12 mouse cellular contexts compared by ENCODE assay signal in the genomic region with DNA sequence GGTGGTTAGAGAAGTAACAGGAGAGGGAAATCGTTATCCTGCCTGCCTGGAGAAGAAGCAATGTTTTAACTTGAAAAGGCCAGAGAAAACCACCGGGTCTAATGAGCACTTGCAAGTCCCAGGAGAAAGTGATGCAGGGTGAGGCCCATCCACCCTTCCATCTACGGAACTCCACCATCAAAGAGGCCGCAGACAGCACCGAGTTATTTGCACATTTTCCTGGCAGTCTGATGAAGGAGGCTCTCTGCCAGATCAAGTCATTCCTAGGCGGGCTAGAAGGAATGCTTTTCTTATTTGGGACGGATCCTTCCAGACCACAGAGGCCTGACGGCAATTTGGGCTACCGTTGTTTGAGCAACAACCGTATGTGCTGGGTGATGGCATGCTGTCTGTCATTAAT. TPM values are rescaled to one million over a fixed set of nuclear protein-coding genes. Genes with fewer than 3 reads are reported as not detected.
DNase-seq lines count a peak whose midpoint lies in the region; ATAC-seq and TF ChIP-seq lines count a peak whose summit lies in the region.
"Had no signal": no experiment of that assay in that cellular context is flagged by ENCODE, and none has a peak within 500 bp of the region (broad histone marks: within the 10 kb centered on the region; RNA-seq: fewer than 3 reads in every experiment).

No protein-coding gene starts in this region.

- TF ChIP-seq CTCF in lung, adult 2 months (IDR thresholded peaks at IDR 0.05; ENCODE audit: insufficient read depth, low read length), result no peak

- 45% methylated on average over 10 of the region's 10 CpGs for WGBS in lung, adult 2 months

- no peak for ATAC-seq in erythroblast, adult 5-6 weeks (replicated peaks; ENCODE audit: low FRiP score, poor library complexity, severe bottlenecking)

- DNase-seq in gastrocnemius, postnatal 14 days, result peak; percentile 48
- no peak for DNase-seq in gastrocnemius, postnatal 36 days
- peak; percentile 68 for DNase-seq in lung, postnatal 10 days
- DNase-seq in lung, adult 2 months, result no peak
- peak; percentile 77 for DNase-seq in NIH3T3 (ENCODE audit: low read depth)
- DNase-seq in fibroblast of lung, adult 2 months (ENCODE audit: low read depth), result peak; percentile 55
- DNase-seq in retina, postnatal 1 day, result no peak
- DNase-seq: adrenal gland, postnatal 10 days; cerebellum, adult 11 months; embryo, embryonic 11 days had no signal

- H3K4me1 ChIP-seq in lung, adult 2 months (ENCODE audit: control insufficient read depth, insufficient read depth, low read length), result peaks cover 9% of the 10 kb centered on the region

- no peak for TF ChIP-seq POLR2A in lung, adult 2 months (IDR thresholded peaks at IDR 0.05; ENCODE audit: borderline replicate concordance, extremely low read depth, low read depth, low read length)

- H3K4me3 ChIP-seq in lung, adult 2 months (replicated peaks; ENCODE audit: extremely low read depth, low read depth, low read length), result no peak overlapping the region
- H3K4me3 ChIP-seq: limb, embryonic 13.5 days had no signal

- intact Hi-C loops in gastrocnemius, postnatal 14 days (cut with DNase I; ENCODE audit: low total_unique reads), result no loop called here
- intact Hi-C loops in gastrocnemius, postnatal 36 days (cut with DNase I), result no loop called here

RNA-seq across cellular contexts. Expression of gene Rassf5, which starts 44.5 kb away (rescaled TPM):
- total RNA-seq in gastrocnemius, postnatal 14 days (2021), result 1 to 10 TPM; 1.8 TPM
- 1 to 10 TPM in 1 of 2 experiments, under 1 TPM in 1; 0.35 to 1.2 TPM for total RNA-seq in gastrocnemius, postnatal 36 days (2021)
- 18.9 and 19.1 TPM in 2 replicates for polyA plus RNA-seq in lung, adult 2 months (2012; rRNA removed)
- total RNA-seq in erythroblast, adult 5-6 weeks (2015; ENCODE audit: low replicate concordance), result 18.8 and 30.7 TPM in 2 replicates
- 11.7 and 15.2 TPM in 2 replicates for total RNA-seq in erythroblast, adult 5-6 weeks (2017; ENCODE audit: low replicate concordance)

RNA-seq across cellular contexts. Expression of gene Eif2d, which starts 47.6 kb away (rescaled TPM):
- total RNA-seq in gastrocnemius, postnatal 14 days (2021), result 10 to 100 TPM; 23.1 to 26.1 TPM
- total RNA-seq in gastrocnemius, postnatal 36 days (2021), result 10 to 100 TPM; 25.9 to 29.5 TPM
- 26.4 and 31.9 TPM in 2 replicates for polyA plus RNA-seq in lung, adult 2 months (2012; rRNA removed)
- 10.8 and 13.6 TPM in 2 replicates for total RNA-seq in erythroblast, adult 5-6 weeks (2015; ENCODE audit: low replicate concordance)
- 10.9 and 12.4 TPM in 2 replicates for total RNA-seq in erythroblast, adult 5-6 weeks (2017; ENCODE audit: low replicate concordance)

Comparison
In these comparisons a context has a peak if more than half of its experiments do, and no peak if none do; other contexts are left out.
1. DNase-seq: peak in gastrocnemius, postnatal 14 days (single experiment), lung, postnatal 10 days (single experiment), NIH3T3 (single experiment) and fibroblast of lung, adult 2 months (single experiment); none in gastrocnemius, postnatal 36 days (0 of 2), lung, adult 2 months (single experiment) and retina, postnatal 1 day (single experiment).
2. RNA of gene Rassf5, which starts 44.5 kb away (total RNA-seq): 11.7 to 30.7 TPM in erythroblast, adult 5-6 weeks; 1.8 TPM in gastrocnemius, postnatal 14 days and 0.35 to 1.2 TPM in gastrocnemius, postnatal 36 days; every median in the first group is over 4 times any median in the second.